Mouse (Mus musculus) midbrain, embryonic 16.5 days (tissue): ENCODE data around the gene Morc4. TPM values are rescaled to one million over a fixed set of nuclear protein-coding genes. Genes with fewer than 3 reads are reported as not detected.

Experiments used
- ATAC-seq: fragments of 200-750 bp; cut with Nextera tagmentation; 2 replicates; pipeline ENCODE4 v1.8.0; 2017; ENCODE audit warnings: moderate TSS enrichment
- H3K27ac ChIP-seq: fragments of 300-500 bp; sonication (generic); 2 replicates; pipeline ENCODE4 v1.5.1; 2014; ENCODE audit warnings: mild to moderate bottlenecking, low read length, mixed read lengths
- H3K27me3 ChIP-seq: fragments of 300-500 bp; sonication (generic); 2 replicates; pipeline ENCODE4 v1.6.1; 2014; ENCODE audit warnings: low read depth, low read length, mixed read lengths; ENCODE audit not compliant: control insufficient read depth, insufficient read depth
- H3K36me3 ChIP-seq: fragments of 300-500 bp; sonication (generic); 2 replicates; pipeline ENCODE4 v1.6.1; 2014; ENCODE audit warnings: mild to moderate bottlenecking, low read length, moderate library complexity, mixed read lengths; ENCODE audit not compliant: control insufficient read depth, insufficient read depth
- H3K4me1 ChIP-seq: fragments of 300-500 bp; sonication (generic); 2 replicates; pipeline ENCODE4 v1.6.1; 2014; ENCODE audit warnings: mild to moderate bottlenecking, low read length, mixed read lengths; ENCODE audit not compliant: control insufficient read depth, insufficient read depth
- H3K4me2 ChIP-seq: fragments of 300-500 bp; sonication (generic); 2 replicates; pipeline ENCODE4 v1.6.1; 2014; ENCODE audit warnings: mild to moderate bottlenecking, low read length, mixed read lengths
- H3K4me3 ChIP-seq: fragments of 300-500 bp; sonication (generic); 2 replicates; pipeline ENCODE4 v1.5.1; 2014; ENCODE audit warnings: low read depth, mild to moderate bottlenecking, low read length, moderate library complexity, mixed read lengths
- H3K9ac ChIP-seq: fragments of 300-500 bp; sonication (generic); 2 replicates; pipeline ENCODE4 v1.6.1; 2014; ENCODE audit warnings: low read depth, low read length, mixed read lengths
- H3K9me3 ChIP-seq: fragments of 300-500 bp; sonication (generic); replicated peaks from 2 replicates; pipeline ENCODE4 v1.6.1; 2014; ENCODE audit warnings: mild to moderate bottlenecking, low read length, mixed read lengths; ENCODE audit not compliant: control insufficient read depth, poor library complexity, severe bottlenecking
- WGBS: fragments of 180-500 bp; shearing (Covaris S2); extraction: QIAGEN DNeasy Blood & Tissue Kit; methylation state at CpG from one replicate; pipeline ENCODE4 v1.1.7; 2014; 5-methylcytosine and 5-hydroxymethylcytosine counted together
- polyA plus RNA-seq: library from polyadenylated mRNA; unstranded; fragments of >200 nt; fragmentation: Nextera tagmentation; extraction: Ambion mirVana; gene quantifications from 2 replicates; pipeline ENCODE4 v1.2.1, GENCODE M21; 2015

The Morc4 gene
- polyA plus RNA-seq, 1 experiment from 2014 or later = 3.3 TPM

- Histone ChIP-seq H3K9ac (no peak overlapping the region), H3K4me2 (no peak overlapping the region), H3K36me3 (no peaks in the 10 kb centered on the region), H3K4me3 (no peak overlapping the region), H3K9me3 (no peaks in the 10 kb centered on the region), H3K27ac (no peak overlapping the region), H3K4me1 (no peaks in the 10 kb centered on the region), H3K27me3 (no peaks in the 10 kb centered on the region; the same call in 1 of the 2 replicates)
- WGBS = 52% methylated on average over 4 of the region's 4 CpGs
- no peak for ATAC-seq
Measured at GRCm38 (mm10) chrX:139777357-139777756, 94.1 kb downstream of the Morc4 start.

- 74% methylated on average over 7 of the region's 7 CpGs for WGBS
- Histone ChIP-seq H3K9ac (no peak overlapping the region), H3K4me1 (0 out of 2 replicates have a peak, but pooled peaks cover 5% of the 10 kb centered on the region), H3K27ac (no peak overlapping the region), H3K4me3 (no peak overlapping the region), H3K27me3 (no peaks in the 10 kb centered on the region; the same call in 1 of the 2 replicates), H3K36me3 (no peaks in the 10 kb centered on the region), H3K4me2 (no peak overlapping the region), H3K9me3 (no peaks in the 10 kb centered on the region)
- ATAC-seq = no peak
Measured at GRCm38 (mm10) chrX:139775084-139775612, 96.3 kb downstream of the Morc4 start.

GRCm38 (mm10) chrX:139774309-139775083 is 97.0 kb downstream of the Morc4 start:
- Histone ChIP-seq H3K36me3 (no peaks in the 10 kb centered on the region), H3K27me3 (no peaks in the 10 kb centered on the region; the same call in 1 of the 2 replicates), H3K9ac (no peak overlapping the region), H3K27ac (no peak overlapping the region), H3K4me1 (0 out of 2 replicates have a peak, but pooled peaks cover 5% of the 10 kb centered on the region), H3K9me3 (no peaks in the 10 kb centered on the region), H3K4me3 (no peak overlapping the region), H3K4me2 (no peak overlapping the region)
- 29% methylated on average over 18 of the region's 18 CpGs for WGBS
- ATAC-seq = no peak

Other genes with a start within 250 kb of the Morc4 start
- gene Tbc1d8b, start 186.7 kb downstream of the Morc4 start, polyA plus RNA-seq = 0.31 and 0.39 TPM in 2 replicates
- gene Gm15013, start 157.2 kb downstream of the Morc4 start, polyA plus RNA-seq = 0.27 TPM in 1 of 2 replicates, not detected in the other
- gene Ripply1, start 89.3 kb downstream of the Morc4 start, polyA plus RNA-seq = 0.24 TPM in 1 of 2 replicates, not detected in the other
- gene Cldn2, start 70.8 kb downstream of the Morc4 start, polyA plus RNA-seq = 0.72 and 0.85 TPM in 2 replicates
- 5.0 TPM in 2 replicates for gene Rbm41, start 126.9 kb upstream of the Morc4 start, polyA plus RNA-seq
- gene Nup62cl, start 191.0 kb upstream of the Morc4 start, polyA plus RNA-seq = 3.1 and 4.9 TPM in 2 replicates
- not detected in 2 replicates for gene Pih1h3b, start 191.2 kb upstream of the Morc4 start, polyA plus RNA-seq